Mouse (Mus musculus) liver, embryonic 16.5 days (tissue): ENCODE measurements around the gene Chrna10. TPM values are rescaled to one million over a fixed set of nuclear protein-coding genes. Genes with fewer than 3 reads are reported as not detected.

ENCODE experiments used
- ATAC-seq: fragments of 200-750 bp; cut with Nextera tagmentation; 2 replicates; pipeline ENCODE4 v1.8.0; 2017; ENCODE audit warnings: low read depth, mild to moderate bottlenecking, moderate number of reproducible peaks, moderate library complexity
- H3K27ac ChIP-seq: fragments of 300-500 bp; sonication (generic); 2 replicates; pipeline ENCODE4 v1.5.1; 2014; ENCODE audit warnings: mild to moderate bottlenecking, low read length
- H3K27me3 ChIP-seq: fragments of 300-500 bp; sonication (generic); 2 replicates; pipeline ENCODE4 v1.6.1; 2014; ENCODE audit warnings: low read depth, low read length, mixed read lengths; ENCODE audit not compliant: control insufficient read depth, insufficient read depth
- H3K36me3 ChIP-seq: fragments of 300-500 bp; sonication (generic); 2 replicates; pipeline ENCODE4 v1.6.1; 2014; ENCODE audit warnings: mild to moderate bottlenecking; ENCODE audit not compliant: control insufficient read depth, insufficient read depth
- H3K4me1 ChIP-seq: fragments of 300-500 bp; sonication (generic); 2 replicates; pipeline ENCODE4 v1.6.1; 2014; ENCODE audit warnings: low read depth, low read length, mixed read lengths; ENCODE audit not compliant: control insufficient read depth
- H3K4me2 ChIP-seq: fragments of 300-500 bp; sonication (generic); 2 replicates; pipeline ENCODE4 v1.6.1; 2014; ENCODE audit warnings: low read depth, low read length, mixed read lengths
- H3K4me3 ChIP-seq: fragments of 300-500 bp; sonication (generic); 2 replicates; pipeline ENCODE4 v1.5.1; 2014; ENCODE audit warnings: low read depth, mild to moderate bottlenecking, low read length
- H3K9ac ChIP-seq: fragments of 300-500 bp; sonication (generic); 2 replicates; pipeline ENCODE4 v1.6.1; 2014; ENCODE audit warnings: low read depth, low read length
- H3K9me3 ChIP-seq: fragments of 300-500 bp; sonication (generic); replicated peaks from 2 replicates; pipeline ENCODE4 v1.6.1; 2016; ENCODE audit warnings: low read length; ENCODE audit not compliant: control insufficient read depth
- WGBS: fragments of 180-500 bp; shearing (Covaris S2); extraction: QIAGEN DNeasy Blood & Tissue Kit; methylation state at CpG from one replicate; pipeline ENCODE4 v1.1.7; 2014; ENCODE audit not compliant: insufficient replicate concordance; 5-methylcytosine and 5-hydroxymethylcytosine counted together
- polyA plus RNA-seq: library from polyadenylated mRNA; unstranded; fragments of >200 nt; fragmentation: Nextera tagmentation; extraction: Ambion mirVana; gene quantifications from 2 replicates; pipeline ENCODE4 v1.2.1, GENCODE M21; 2015

The Chrna10 gene
- polyA plus RNA-seq, 1 experiment from 2014 or later, result not detected

DNA sequence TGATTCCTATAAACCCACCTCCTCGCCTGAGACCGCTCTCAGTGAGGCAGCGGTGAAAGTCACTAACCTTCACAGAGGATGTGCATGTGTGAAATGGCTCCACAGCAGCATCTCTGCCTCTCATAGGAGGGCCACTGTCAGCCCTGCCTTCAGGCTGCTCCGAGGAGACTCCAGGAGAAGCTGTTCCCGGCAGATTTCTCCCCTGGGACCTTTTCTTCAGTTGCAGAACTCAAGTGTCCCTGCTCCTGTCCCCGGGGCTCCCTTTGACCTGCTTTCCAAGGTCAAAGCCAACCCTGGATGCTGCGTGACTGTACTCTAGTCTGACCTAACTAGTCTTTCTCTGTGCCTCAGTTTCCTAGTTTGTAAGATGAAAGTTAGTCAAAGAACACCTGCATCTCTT, 7.5 kb downstream of the Chrna10 start, which contains the start of gene Art5:
Gene Art5 (minus strand): TSS at position 319 of the 400 bp plus-strand sequence.
- WGBS, result 55% methylated on average over 7 of the region's 7 CpGs

DNA sequence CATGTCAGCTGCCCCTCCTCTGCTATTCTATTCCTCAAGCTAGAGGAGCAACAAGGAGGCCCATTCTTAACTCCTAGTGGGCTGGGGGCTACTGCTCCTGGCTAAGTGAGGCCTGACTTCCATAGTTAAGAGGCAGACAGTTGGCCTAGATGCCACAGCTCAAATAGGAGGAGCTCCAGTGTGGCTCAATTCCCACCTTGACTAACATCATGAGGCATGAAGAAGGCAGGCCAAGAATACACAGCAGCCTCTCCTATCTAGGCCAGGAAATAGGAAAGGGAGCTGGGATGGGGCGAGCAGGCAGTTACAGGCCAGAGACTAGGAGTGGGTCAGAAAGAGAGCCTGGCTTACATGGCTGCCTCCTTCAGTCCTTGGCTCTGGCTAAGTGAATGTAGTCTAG, 8.4 kb downstream of the Chrna10 start:
- no peak overlapping the region for H3K9ac ChIP-seq
- no peak overlapping the region for H3K4me3 ChIP-seq
- no peaks in the 10 kb centered on the region for H3K36me3 ChIP-seq
- peaks cover under 1% of the 10 kb centered on the region for H3K4me1 ChIP-seq
- H3K27me3 ChIP-seq, result no peaks in the 10 kb centered on the region
- ATAC-seq, result no peak
- H3K4me2 ChIP-seq, result no peak overlapping the region
- no peaks in the 10 kb centered on the region for H3K9me3 ChIP-seq
- H3K27ac ChIP-seq, result no peak overlapping the region
- WGBS, result 65% methylated on average over 1 of the region's 1 CpGs

More for the DNA sequence above, 7.5 kb downstream of the Chrna10 start, which contains the start of gene Art5:
- no peak within 1 kb of the TSS for H3K4me3 ChIP-seq
- H3K36me3 ChIP-seq, result no peaks in the 10 kb centered on the region
- H3K9ac ChIP-seq, result no peak within 1 kb of the TSS
- no peak within 1 kb of the TSS for H3K27ac ChIP-seq
- H3K27me3 ChIP-seq, result no peaks in the 10 kb centered on the region
- no peak for ATAC-seq
- H3K4me2 ChIP-seq, result no peak within 1 kb of the TSS
- H3K4me1 ChIP-seq, result no peaks in the 10 kb centered on the region; the same call in 1 of the 2 replicates
- H3K9me3 ChIP-seq, result no peaks in the 10 kb centered on the region

DNA sequence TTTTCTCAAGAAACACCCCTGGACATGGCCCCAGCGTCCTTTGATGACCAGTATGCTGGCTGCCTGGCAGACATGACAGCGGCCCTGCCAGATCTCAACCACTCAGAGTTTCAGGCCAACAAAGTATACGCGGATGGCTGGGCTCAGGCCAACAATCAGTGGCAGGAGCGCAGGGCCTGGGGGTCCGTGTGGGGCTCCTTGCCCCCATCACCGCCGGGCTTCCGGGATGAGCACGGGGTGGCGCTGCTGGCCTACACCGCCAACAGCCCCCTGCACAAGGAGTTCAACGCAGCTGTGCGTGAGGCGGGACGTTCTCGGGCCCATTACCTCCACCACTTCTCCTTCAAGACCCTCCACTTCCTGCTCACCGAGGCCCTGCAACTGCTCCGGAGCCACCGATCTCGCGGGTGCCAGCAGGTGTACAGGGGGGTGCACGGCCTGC, 9.9 kb downstream of the Chrna10 start:
- Histone ChIP-seq H3K4me1 (peaks cover 8% of the 10 kb centered on the region), H3K9me3 (no peaks in the 10 kb centered on the region), H3K27ac (no peak overlapping the region), H3K4me3 (peak overlapping the region; percentile 22), H3K36me3 (no peaks in the 10 kb centered on the region), H3K4me2 (peak overlapping the region; percentile 48), H3K9ac (peak overlapping the region; percentile 18; the same call in 1 of the 2 replicates), H3K27me3 (no peaks in the 10 kb centered on the region)
- no peak for ATAC-seq
- WGBS, result 21% methylated on average over 23 of the region's 23 CpGs

DNA sequence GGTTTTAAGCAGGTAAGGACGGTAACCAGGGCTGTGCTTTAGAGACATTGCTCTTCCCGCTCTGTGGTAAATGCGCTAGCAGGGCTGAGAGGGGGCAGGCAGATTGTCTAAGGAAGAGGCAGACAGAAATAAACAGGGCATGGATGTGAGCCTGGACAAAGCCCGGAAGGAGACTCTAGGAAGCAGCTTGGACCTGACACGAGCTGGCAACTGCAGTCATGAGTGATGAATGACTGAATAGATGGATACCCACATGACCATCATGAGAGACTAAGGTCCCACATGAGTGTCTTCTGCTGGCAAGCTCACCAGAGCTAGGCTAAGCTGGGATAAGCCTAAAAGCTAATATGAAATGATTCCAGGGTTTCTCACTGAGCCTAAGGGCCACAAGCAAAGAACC, 12.5 kb downstream of the Chrna10 start:
- Histone ChIP-seq H3K27ac (no peak overlapping the region), H3K4me1 (peaks cover 22% of the 10 kb centered on the region), H3K4me2 (no peak overlapping the region), H3K36me3 (no peaks in the 10 kb centered on the region), H3K27me3 (no peaks in the 10 kb centered on the region), H3K9ac (no peak overlapping the region), H3K4me3 (no peak overlapping the region), H3K9me3 (no peaks in the 10 kb centered on the region)
- 51% methylated on average over 5 of the region's 5 CpGs for WGBS
- no peak for ATAC-seq

DNA sequence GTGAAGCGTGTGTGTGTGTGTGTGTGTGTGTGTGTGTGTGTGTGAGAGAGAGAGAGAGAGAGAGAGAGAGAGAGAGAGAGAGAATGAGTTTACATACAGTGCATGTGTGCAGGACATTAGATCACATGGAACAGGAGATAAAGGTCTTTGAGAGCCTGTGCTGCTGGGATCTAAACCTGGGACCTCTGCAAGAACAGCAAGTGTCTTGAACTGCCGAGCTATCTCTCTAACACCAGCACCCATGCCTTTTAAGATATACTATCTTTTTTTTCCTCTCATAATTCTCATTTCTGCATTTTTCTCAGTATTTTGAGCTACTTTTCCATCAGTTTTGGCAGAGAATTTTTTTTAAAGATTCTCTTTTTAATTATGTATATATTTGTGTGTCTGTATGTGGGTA, 13.1 kb downstream of the Chrna10 start:
- Histone ChIP-seq H3K27me3 (no peaks in the 10 kb centered on the region), H3K27ac (no peak overlapping the region), H3K4me3 (no peak overlapping the region), H3K4me2 (no peak overlapping the region), H3K36me3 (no peaks in the 10 kb centered on the region), H3K4me1 (peaks cover 22% of the 10 kb centered on the region), H3K9me3 (no peaks in the 10 kb centered on the region), H3K9ac (no peak overlapping the region)
- ATAC-seq, result peak; percentile 59
- 20% methylated on average over 2 of the region's 2 CpGs for WGBS

DNA sequence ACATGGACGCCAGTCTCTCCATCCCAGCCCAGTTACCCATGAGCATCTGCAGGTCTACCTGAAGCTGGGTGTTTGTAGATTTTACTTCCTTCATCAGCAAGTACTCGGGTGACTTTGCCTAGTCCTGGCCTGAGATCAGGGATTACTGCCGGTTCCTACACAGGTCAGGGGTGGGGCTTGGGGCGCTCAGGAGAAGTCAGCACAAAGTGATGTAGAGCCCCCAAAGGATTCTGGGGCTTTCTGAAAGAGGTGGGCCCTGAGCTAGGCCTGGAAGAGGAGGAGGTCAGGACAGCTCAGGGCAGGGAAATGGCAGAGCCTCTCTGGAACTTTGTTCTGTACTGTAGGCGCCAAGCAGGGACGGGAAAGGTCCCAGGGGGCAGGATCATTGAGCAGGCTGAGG, 13.9 kb downstream of the Chrna10 start:
- Histone ChIP-seq H3K36me3 (no peaks in the 10 kb centered on the region), H3K4me1 (peaks cover 22% of the 10 kb centered on the region), H3K27me3 (no peaks in the 10 kb centered on the region), H3K4me2 (no peak overlapping the region), H3K4me3 (no peak overlapping the region), H3K9me3 (no peaks in the 10 kb centered on the region), H3K9ac (no peak overlapping the region), H3K27ac (no peak overlapping the region)
- WGBS, result 47% methylated on average over 6 of the region's 6 CpGs
- ATAC-seq, result no peak

DNA sequence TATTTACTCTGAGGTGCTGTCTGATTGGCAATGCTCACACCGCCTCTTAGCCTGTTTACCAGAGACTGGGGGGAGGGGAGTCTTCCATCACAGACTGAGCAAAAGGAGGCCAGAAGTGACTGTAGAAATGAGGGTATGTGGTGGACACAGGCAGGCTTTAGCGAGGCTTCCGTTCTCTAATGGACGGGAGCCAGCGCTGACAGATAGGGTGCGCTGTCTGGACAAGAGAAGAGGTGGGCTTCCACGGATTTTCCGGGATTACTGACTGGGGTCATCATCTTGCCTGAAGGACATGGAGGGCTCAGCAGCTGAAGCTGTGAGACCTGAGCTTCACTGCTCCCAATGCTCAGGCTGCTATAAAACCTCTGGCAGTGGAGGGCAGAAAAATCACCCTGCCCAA, 14.4 kb downstream of the Chrna10 start:
- no peaks in the 10 kb centered on the region for H3K9me3 ChIP-seq
- peaks cover 22% of the 10 kb centered on the region for H3K4me1 ChIP-seq
- no peak overlapping the region for H3K4me2 ChIP-seq
- no peaks in the 10 kb centered on the region for H3K36me3 ChIP-seq
- no peak for ATAC-seq
- no peaks in the 10 kb centered on the region for H3K27me3 ChIP-seq
- no peak overlapping the region for H3K4me3 ChIP-seq
- no peak overlapping the region for H3K27ac ChIP-seq
- WGBS, result 69% methylated on average over 8 of the region's 8 CpGs
- no peak overlapping the region for H3K9ac ChIP-seq

DNA sequence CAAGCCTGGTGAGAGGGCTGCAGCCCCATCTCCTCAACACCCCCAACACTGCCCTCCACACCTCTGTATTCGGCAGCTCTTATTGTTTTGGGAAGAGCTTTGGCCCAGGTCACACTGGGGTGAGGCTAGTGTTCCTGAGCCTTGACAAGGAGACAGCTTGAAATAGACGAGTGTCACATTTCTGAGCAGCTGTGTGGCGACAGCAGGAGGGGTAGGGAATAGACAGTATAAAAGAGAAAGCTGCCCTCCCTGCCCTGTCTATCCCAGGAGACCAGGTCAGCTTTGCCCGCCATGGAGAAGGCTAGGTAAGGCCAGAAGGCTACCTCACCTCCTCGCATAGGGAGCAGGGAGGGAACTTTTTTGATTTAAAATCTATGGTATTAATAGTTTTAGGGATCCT, 15.1 kb downstream of the Chrna10 start, which contains the start of gene Art1:
Gene Art1 (plus strand): TSS at position 257 of the 400 bp plus-strand sequence.
- H3K9ac ChIP-seq, result no peak within 1 kb of the TSS
- H3K4me2 ChIP-seq, result no peak within 1 kb of the TSS
- H3K4me3 ChIP-seq, result no peak within 1 kb of the TSS
- no peak within 1 kb of the TSS for H3K27ac ChIP-seq
- ATAC-seq, result no peak
- 71% methylated on average over 5 of the region's 5 CpGs for WGBS
- H3K9me3 ChIP-seq, result no peaks in the 10 kb centered on the region
- H3K36me3 ChIP-seq, result no peaks in the 10 kb centered on the region
- H3K4me1 ChIP-seq, result peaks cover 22% of the 10 kb centered on the region
- H3K27me3 ChIP-seq, result no peaks in the 10 kb centered on the region

DNA sequence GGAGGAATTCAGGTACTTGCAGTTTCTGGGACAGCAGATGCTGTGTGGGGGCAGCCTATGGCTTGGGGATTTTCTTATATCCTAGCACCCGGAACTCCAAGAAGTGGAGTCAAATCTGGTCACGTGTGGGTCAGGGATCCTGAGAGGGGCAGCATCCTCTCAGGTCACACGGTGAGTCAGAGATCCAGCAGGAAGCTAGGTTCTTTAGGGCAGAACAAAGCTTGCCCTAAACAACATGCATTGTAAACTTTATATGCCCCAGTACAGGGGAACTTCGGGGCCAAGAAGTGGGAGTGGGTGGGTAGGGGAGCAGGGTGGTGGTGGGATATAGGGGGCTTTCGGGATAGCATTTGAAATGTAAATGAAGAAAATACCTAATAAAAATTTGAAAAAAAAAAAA, 15.8 kb downstream of the Chrna10 start:
- no peak overlapping the region for H3K9ac ChIP-seq
- no peaks in the 10 kb centered on the region for H3K9me3 ChIP-seq
- no peaks in the 10 kb centered on the region for H3K36me3 ChIP-seq
- no peak overlapping the region for H3K4me3 ChIP-seq
- peaks cover 22% of the 10 kb centered on the region for H3K4me1 ChIP-seq
- no peaks in the 10 kb centered on the region for H3K27me3 ChIP-seq
- H3K27ac ChIP-seq, result no peak overlapping the region
- no peak overlapping the region for H3K4me2 ChIP-seq
- no peak for ATAC-seq
- WGBS, result 58% methylated on average over 5 of the region's 5 CpGs
